Mouse (Mus musculus) frontal cortex, postnatal 25 days (tissue): ENCODE measurements around the gene Arid4a.
"Not testable (repeated sequence)": the region's sequence is repeated elsewhere in the genome, so short reads cannot be mapped to it uniquely, and the experiment has no call there.

Experiments
- DNase-seq, 2 experiments: peaks; one replicate each; pipeline ENCODE4 v3.0.0; 2022; ENCODE audit warnings: low spot score in 2 of 2

Arid4a gene

GRCm38 (mm10) chr12:71016211-71016502 lies 367 bp downstream of the Arid4a start:
- DNase-seq = no peak

GRCm38 (mm10) chr12:71016503-71017241 lies 882 bp downstream of the Arid4a start:
- DNase-seq = no peak

- no peak for DNase-seq
Measured at GRCm38 (mm10) chr12:71017242-71017571, 1.4 kb downstream of the Arid4a start.

- no peak for DNase-seq
Measured at GRCm38 (mm10) chr12:71017827-71018226, 2.0 kb downstream of the Arid4a start.

- DNase-seq = no peak
Measured at GRCm38 (mm10) chr12:71019211-71019610, 3.4 kb downstream of the Arid4a start.

DNA sequence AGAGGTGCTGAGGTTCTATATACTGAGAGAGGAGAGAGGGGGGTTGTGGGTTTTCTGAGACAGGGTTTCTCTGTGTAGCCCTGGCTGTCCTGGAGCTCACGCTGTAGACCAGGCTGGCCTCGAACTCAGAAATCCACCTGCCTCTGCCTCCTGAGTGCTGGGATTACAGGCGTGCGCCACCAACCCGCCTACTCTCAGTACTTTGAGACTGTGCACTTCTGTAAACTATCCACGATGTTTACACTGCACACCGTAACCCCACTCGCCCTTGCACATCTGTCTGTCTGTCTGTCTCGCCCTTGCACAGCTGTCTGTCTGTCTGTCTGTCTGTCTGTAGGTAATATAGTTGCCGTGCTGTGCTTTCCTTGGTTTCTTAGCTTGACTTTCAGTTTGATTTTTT lies 8.6 kb downstream of the Arid4a start:
- DNase-seq = no peak

DNA sequence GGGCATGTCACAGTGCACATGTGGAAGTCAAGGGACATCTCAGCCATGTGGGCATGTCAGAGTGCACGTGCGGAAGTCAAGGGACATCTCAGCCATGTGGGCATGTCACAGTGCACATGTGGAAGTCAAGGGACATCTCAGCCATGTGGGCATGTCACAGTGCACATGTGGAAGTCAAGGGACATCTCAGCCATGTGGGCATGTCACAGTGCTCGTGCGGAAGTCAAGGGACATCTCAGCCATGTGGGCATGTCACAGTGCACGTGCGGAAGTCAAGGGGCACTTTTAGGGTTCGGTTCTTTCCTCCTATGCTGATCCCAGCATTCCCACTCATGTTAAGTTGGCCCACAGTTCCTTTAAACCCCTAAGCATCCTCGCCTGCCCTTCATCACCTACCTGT lies 12.5 kb downstream of the Arid4a start:
- not testable (repeated sequence) for DNase-seq

DNA sequence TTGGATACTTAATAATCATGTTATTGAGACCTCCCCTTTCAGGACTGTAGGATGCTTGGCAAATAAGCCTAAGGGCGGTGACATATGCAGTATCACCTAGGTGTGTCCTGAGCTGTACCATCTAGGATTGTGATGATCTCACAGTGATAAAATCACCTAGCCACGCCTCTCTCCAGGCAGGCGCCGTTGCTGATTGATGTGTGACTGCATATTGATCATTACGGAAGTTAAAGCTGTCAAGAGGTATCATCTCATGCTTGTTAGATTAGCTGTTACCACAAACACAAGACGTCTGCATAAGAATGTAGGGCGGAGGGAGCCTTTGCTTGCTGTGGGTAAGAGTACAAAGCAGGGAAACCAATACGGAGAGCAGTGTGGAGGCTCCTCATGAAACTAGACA lies 14.5 kb downstream of the Arid4a start:
- DNase-seq = no peak

GRCm38 (mm10) chr12:71030722-71031121 lies 14.9 kb downstream of the Arid4a start:
- DNase-seq = no peak

DNA sequence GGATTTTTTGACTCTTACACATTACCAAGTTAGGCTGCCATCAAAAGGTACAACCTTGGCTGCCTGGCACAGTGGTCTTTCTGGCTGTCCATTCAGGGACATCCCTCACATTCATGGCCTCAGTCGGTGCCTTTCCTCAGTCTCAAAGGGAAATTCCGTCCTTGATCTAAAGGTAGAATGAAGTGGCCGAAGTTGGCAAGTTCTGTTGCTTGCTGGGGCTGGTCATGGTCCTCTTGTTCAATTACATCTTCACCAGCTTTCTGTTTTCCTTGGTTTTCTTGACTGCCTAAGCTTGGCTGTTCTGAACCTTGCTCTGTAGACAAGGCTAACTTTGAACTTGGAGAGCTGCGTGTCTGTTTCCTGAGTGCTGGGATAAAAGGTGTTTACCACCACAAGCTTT lies 20.0 kb downstream of the Arid4a start:
- no peak for DNase-seq

GRCm38 (mm10) chr12:71036729-71037404 lies 21.1 kb downstream of the Arid4a start:
- DNase-seq = no peak

DNA sequence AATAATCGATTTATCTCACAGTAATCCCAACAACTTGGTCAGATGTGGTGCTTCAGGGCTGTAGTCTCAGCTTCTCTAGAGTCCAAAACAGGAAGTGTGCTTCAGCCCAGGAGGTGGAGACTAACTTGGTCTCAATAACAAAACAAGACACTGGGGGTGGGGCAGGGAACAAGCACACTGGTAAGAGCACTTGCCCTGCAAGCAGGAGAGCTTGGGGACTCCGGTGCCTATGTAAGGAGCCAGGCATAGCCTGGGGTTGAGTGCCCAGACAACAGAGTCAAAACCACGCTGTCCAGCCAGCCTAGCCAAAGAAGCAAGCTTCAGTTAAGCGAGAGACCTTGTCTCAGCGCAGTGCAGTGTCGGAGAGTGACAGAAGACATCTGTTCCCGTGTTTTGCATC lies 24.7 kb downstream of the Arid4a start:
- no peak for DNase-seq

- DNase-seq = no peak
Measured at GRCm38 (mm10) chr12:71042451-71042850, 26.7 kb downstream of the Arid4a start.

DNA sequence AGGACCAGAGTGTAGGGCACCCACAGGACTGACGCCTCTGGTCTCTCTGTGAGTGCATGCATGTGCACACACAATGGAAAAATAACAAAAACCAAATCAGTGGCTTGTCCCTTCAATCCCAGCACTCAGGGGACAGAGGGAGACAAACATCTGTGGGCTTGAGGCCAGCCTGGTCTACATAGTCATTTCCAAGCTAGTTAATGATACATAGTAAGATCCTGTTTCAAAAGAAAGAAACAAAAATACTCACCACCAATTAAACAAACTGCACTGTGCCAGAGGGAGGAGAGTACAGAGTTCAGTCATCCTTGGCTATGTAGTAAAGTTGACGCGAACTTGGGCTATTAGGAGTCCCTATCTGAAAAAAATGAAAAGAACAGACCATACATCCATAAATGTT lies 27.8 kb downstream of the Arid4a start:
- no peak for DNase-seq

DNA sequence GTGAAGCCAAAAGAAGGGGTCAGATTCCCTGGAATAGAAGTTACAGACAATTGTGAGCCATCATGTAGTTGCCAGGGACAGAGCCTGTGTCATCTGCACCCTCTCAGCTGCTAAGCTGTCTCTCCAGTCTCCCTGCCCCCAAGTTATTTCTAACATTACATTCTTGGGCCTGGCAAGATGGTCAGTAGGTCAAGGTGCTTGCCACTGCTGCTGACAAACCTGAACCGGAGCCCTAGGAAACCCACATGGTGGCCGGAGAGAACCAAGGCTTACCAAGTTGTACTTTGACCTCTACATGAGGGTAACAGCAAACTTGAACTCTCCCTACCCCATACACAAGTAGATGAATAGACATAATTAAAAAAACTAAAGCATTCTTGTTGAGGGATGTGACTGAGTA lies 28.7 kb downstream of the Arid4a start:
- no peak for DNase-seq

DNA sequence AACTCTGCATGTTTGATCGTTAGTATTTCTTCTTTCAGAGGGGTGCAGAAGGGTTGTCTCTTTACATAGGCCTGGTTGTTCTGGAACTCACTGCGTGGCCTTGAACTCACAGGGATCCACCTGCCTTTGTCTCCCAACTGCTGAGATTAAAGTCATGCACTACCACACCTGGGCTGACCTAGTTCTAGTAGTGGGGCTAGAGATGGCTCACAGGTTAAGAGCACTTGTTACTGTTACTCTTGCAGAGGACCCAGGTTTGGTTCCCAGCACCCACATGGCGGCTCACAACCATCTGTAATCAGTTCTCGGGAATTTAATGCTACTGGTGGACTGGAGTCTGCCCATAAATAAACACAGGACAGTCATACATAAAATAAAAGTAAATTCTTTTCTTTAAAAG lies 30.7 kb downstream of the Arid4a start:
- DNase-seq = no peak

DNA sequence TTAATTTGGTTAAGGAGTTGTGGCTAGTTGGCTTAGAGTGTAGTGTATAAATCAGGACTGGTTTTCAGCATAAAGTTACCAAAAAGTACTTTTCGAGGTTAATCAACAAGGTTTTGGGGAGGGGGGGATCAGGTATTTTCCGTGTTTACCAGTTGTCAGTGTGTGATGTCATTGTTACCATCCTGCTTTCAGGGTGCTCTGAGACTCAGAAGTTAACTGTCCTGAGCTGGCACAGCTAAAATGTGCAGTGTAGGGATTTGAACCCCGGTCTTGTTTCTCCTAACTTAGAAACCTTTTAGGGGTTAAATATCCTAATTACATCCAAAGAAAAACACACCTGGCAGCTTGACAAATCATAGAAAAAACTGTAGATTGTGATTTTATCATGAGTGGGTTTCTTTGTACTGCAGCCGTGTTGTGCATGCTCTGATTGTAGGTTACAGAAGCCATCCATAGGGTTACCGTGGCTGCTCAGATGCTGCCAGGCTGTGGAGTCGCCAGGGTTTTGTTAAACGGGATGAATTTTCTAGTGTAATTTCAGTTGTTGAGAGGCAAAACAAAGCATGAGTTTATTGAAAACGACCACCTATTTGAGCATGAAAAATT lies 31.8 kb downstream of the Arid4a start:
- no peak for DNase-seq

GRCm38 (mm10) chr12:71048117-71048516 lies 32.3 kb downstream of the Arid4a start:
- peak; percentile 98 for DNase-seq

DNA sequence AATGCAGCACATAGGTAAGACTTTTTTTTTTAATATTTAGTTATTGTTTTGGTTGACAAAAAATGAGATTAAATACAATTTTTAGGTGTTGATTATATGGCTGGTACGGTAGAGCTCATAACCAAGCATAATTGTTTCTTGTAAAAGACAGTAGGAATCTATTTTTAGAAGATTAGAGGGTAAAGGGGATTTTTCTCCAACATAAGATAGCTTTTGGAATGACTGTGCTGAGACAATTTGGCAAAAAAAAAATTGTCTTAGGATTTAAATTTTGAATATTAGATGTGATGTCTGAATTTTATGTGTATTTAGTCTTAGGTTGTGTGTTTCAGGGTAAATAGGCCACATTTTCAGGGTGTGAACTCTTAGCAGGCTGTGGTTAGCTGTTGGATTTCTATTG lies 32.8 kb downstream of the Arid4a start:
- DNase-seq = no peak

DNA sequence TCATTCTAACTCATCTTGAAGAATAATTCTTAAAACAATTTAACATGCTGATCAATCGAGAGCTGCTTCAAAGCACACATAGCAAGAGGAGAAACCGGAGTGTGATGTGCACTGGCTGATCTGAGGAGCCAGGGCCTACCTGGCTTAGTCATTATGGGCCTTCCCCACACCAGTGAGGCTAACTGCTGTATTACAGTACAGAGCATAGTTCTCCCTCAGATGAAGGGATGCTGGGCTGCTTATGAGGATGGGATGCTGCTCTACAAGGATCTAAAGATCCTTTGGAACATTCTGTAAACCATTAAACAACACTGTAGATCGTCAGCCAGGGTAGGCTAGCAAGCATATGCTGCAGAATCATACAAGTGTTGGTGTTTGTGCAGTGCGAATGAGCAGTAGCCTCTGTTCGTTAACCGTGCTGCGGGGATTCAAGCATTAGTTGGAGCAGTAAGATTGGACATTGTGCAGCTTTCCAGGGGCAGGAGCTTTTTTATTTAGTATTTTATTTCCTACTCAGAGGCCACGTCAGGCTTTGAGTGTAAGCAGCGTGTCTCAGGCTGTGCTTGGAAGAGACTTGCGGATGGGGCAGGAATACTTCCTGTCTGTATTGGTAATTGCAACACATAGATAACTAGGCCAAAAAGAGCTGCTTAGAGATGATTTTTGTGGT lies 33.9 kb downstream of the Arid4a start:
- no peak for DNase-seq

DNA sequence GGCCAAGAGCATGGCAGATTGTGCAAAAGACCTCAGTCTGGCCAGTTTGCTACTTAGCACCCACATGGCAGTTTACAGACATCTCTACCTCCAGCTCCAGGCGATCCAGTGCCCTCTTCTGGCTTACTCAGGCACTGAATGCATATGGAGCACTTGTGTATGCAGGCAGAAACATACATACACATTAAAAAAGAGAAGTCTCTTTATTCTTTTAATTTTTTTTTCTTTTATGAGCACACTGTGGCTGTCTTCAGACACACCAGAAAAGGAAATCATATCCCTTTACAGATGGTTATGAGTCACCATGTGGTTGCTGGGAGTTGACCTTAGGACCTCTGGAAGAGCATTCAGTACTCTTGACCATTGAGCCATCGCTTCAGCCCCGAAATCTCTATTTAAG lies 35.3 kb downstream of the Arid4a start:
- no peak for DNase-seq

GRCm38 (mm10) chr12:71052341-71052995 lies 36.7 kb downstream of the Arid4a start:
- DNase-seq = no peak
